Mouse (Mus musculus) lung, embryonic 14.5 days (tissue): Measurements from ENCODE around the gene Cux2. TPM values are rescaled to one million over a fixed set of nuclear protein-coding genes. Genes with fewer than 3 reads are reported as not detected.

Source experiments
- ATAC-seq: fragments of 200-750 bp; cut with Nextera tagmentation; 2 replicates; pipeline ENCODE4 v1.8.0; 2017; ENCODE audit warnings: mild to moderate bottlenecking, moderate TSS enrichment, moderate library complexity; ENCODE audit not compliant: insufficient read depth
- DNase-seq: peaks from one replicate; pipeline ENCODE4 v3.0.0-alpha.2; 2015
- H3K27ac ChIP-seq: fragments of 300-500 bp; sonication (generic); 2 replicates; pipeline ENCODE4 v1.5.1; 2014; ENCODE audit warnings: low read depth, mild to moderate bottlenecking, moderate library complexity
- H3K27me3 ChIP-seq: fragments of 300-500 bp; sonication (generic); 2 replicates; pipeline ENCODE4 v1.6.1; 2014; ENCODE audit warnings: low read length, control low read depth; ENCODE audit not compliant: insufficient read depth
- H3K36me3 ChIP-seq: fragments of 300-500 bp; sonication (generic); 2 replicates; pipeline ENCODE4 v1.6.1; 2014; ENCODE audit warnings: control low read depth; ENCODE audit not compliant: insufficient read depth
- H3K4me1 ChIP-seq: fragments of 300-500 bp; sonication (generic); 2 replicates; pipeline ENCODE4 v1.6.1; 2014; ENCODE audit warnings: antibody characterized with exemption, control low read depth; ENCODE audit not compliant: insufficient read depth
- H3K4me2 ChIP-seq: fragments of 300-500 bp; sonication (generic); 2 replicates; pipeline ENCODE4 v1.6.1; 2014; ENCODE audit warnings: mild to moderate bottlenecking
- H3K4me3 ChIP-seq: fragments of 300-500 bp; sonication (generic); 2 replicates; pipeline ENCODE4 v1.5.1; 2014; ENCODE audit warnings: low read depth, low read length
- H3K9ac ChIP-seq: fragments of 300-500 bp; sonication (generic); 2 replicates; pipeline ENCODE4 v1.6.1; 2014
- H3K9me3 ChIP-seq: fragments of 300-500 bp; sonication (generic); 2 replicates; pipeline ENCODE4 v1.6.1; 2016; ENCODE audit warnings: low read depth, low read length, control low read depth
- CTCF ChIP-seq: IDR thresholded peaks from 2 replicates; pipeline ENCODE4 v1.5.1; 2016; ENCODE audit warnings: antibody characterized with exemption, low read depth
- WGBS: fragments of 180-500 bp; shearing (Covaris S2); extraction: QIAGEN DNeasy Blood & Tissue Kit; methylation state at CpG from one replicate; pipeline ENCODE4 v1.1.7; 2014; 5-methylcytosine and 5-hydroxymethylcytosine counted together
- polyA plus RNA-seq: library from polyadenylated mRNA; unstranded; fragments of >200 nt; fragmentation: Nextera tagmentation; extraction: Ambion mirVana; gene quantifications from 2 replicates; pipeline ENCODE4 v1.2.1, GENCODE M21; 2014

Gene Cux2
- polyA plus RNA-seq, 1 experiment from 2014 or later: 4.0 TPM

GRCm38 (mm10) chr5:121922942-121923826 lies 126.7 kb downstream of the Cux2 start:
- Histone ChIP-seq H3K36me3 (no peaks in the 10 kb centered on the region), H3K4me1 (peaks cover 7% of the 10 kb centered on the region; the same call in 1 of the 2 replicates), H3K4me2 (no peak overlapping the region), H3K9me3 (no peaks in the 10 kb centered on the region), H3K27me3 (peaks cover 29% of the 10 kb centered on the region; the same call in 1 of the 2 replicates), H3K4me3 (no peak overlapping the region), H3K27ac (no peak overlapping the region), H3K9ac (no peak overlapping the region)
- 69% methylated on average over 17 of the region's 17 CpGs for WGBS
- DNase-seq (no peak), ATAC-seq (no peak)
- TF ChIP-seq CTCF: no peak

GRCm38 (mm10) chr5:121919216-121919615 lies 130.7 kb downstream of the Cux2 start:
- TF ChIP-seq CTCF: no peak
- H3K4me3 ChIP-seq: no peak overlapping the region
- no peak for DNase-seq
- no peaks in the 10 kb centered on the region for H3K9me3 ChIP-seq
- no peaks in the 10 kb centered on the region for H3K36me3 ChIP-seq
- H3K27me3 ChIP-seq: peaks cover 9% of the 10 kb centered on the region; the same call in 1 of the 2 replicates
- no peak overlapping the region for H3K4me2 ChIP-seq
- ATAC-seq: no peak
- H3K4me1 ChIP-seq: no peaks in the 10 kb centered on the region
- whole genome bisulfite sequencing: 82% methylated on average over 7 of the region's 7 CpGs
- no peak overlapping the region for H3K27ac ChIP-seq
- H3K9ac ChIP-seq: no peak overlapping the region

GRCm38 (mm10) chr5:121916813-121917212 lies 133.1 kb downstream of the Cux2 start:
- WGBS: 78% methylated on average over 4 of the region's 4 CpGs
- no peaks in the 10 kb centered on the region for H3K36me3 ChIP-seq
- no peak for TF ChIP-seq CTCF

GRCm38 (mm10) chr5:121913999-121914398 lies 135.9 kb downstream of the Cux2 start:
- no peak for TF ChIP-seq CTCF
- Histone ChIP-seq H3K36me3 (no peaks in the 10 kb centered on the region), H3K4me2 (no peak overlapping the region), H3K9me3 (no peaks in the 10 kb centered on the region), H3K27ac (no peak overlapping the region), H3K4me3 (no peak overlapping the region), H3K27me3 (no peaks in the 10 kb centered on the region), H3K9ac (no peak overlapping the region), H3K4me1 (no peaks in the 10 kb centered on the region)
- DNase-seq (peak; percentile 42), ATAC-seq (peak; percentile 38; the same call in 1 of the 2 replicates)
- WGBS: 45% methylated on average over 23 of the region's 23 CpGs

More at GRCm38 (mm10) chr5:121916813-121917212, 133.1 kb downstream of the Cux2 start:
- H3K27me3 ChIP-seq: no peaks in the 10 kb centered on the region
- H3K4me1 ChIP-seq: no peaks in the 10 kb centered on the region
- DNase-seq: no peak
- no peak overlapping the region for H3K4me2 ChIP-seq
- H3K9me3 ChIP-seq: no peaks in the 10 kb centered on the region
- H3K4me3 ChIP-seq: no peak overlapping the region
- H3K9ac ChIP-seq: no peak overlapping the region
- no peak for ATAC-seq
- H3K27ac ChIP-seq: no peak overlapping the region

- no peak for DNase-seq
- WGBS: 74% methylated on average over 21 of the region's 21 CpGs
- Histone ChIP-seq H3K27me3 (no peaks in the 10 kb centered on the region), H3K4me1 (no peaks in the 10 kb centered on the region), H3K9ac (no peak overlapping the region), H3K4me3 (no peak overlapping the region), H3K9me3 (no peaks in the 10 kb centered on the region), H3K27ac (no peak overlapping the region), H3K4me2 (no peak overlapping the region), H3K36me3 (no peaks in the 10 kb centered on the region)
- ATAC-seq: no peak
- TF ChIP-seq CTCF: no peak
These were observed 140.5 kb downstream of the Cux2 start for GRCm38 (mm10) chr5:121909226-121909985.

- ATAC-seq: no peak
- WGBS: 76% methylated on average over 17 of the region's 17 CpGs
- H3K4me2 ChIP-seq: no peak overlapping the region
- no peaks in the 10 kb centered on the region for H3K27me3 ChIP-seq
- H3K4me3 ChIP-seq: no peak overlapping the region
- no peak overlapping the region for H3K9ac ChIP-seq
- no peaks in the 10 kb centered on the region for H3K9me3 ChIP-seq
- no peaks in the 10 kb centered on the region for H3K4me1 ChIP-seq
- DNase-seq: no peak
- H3K36me3 ChIP-seq: no peaks in the 10 kb centered on the region
- TF ChIP-seq CTCF: no peak
- no peak overlapping the region for H3K27ac ChIP-seq
These were observed 144.2 kb downstream of the Cux2 start for GRCm38 (mm10) chr5:121905671-121906070.

- DNase-seq (no peak), ATAC-seq (no peak)
- Histone ChIP-seq H3K9me3 (no peaks in the 10 kb centered on the region), H3K4me3 (no peak overlapping the region), H3K36me3 (no peaks in the 10 kb centered on the region), H3K4me1 (no peaks in the 10 kb centered on the region), H3K9ac (no peak overlapping the region), H3K4me2 (no peak overlapping the region), H3K27ac (no peak overlapping the region), H3K27me3 (no peaks in the 10 kb centered on the region)
- no peak for TF ChIP-seq CTCF
- WGBS: 80% methylated on average over 14 of the region's 14 CpGs
These were observed 145.1 kb downstream of the Cux2 start for GRCm38 (mm10) chr5:121904799-121905198.
